Mouse (Mus musculus) urinary bladder, postnatal 0 days (tissue): ENCODE measurements around the gene 4932438H23Rik. TPM values are rescaled to one million over a fixed set of nuclear protein-coding genes. Genes with fewer than 3 reads are reported as not detected.

Experiments used
- polyA plus RNA-seq: library from polyadenylated mRNA; unstranded; fragments of >200 nt; fragmentation: Nextera tagmentation; extraction: Ambion mirVana; gene quantifications from 2 replicates; pipeline ENCODE4 v1.2.1, GENCODE M21; 2015

Gene 4932438H23Rik
- polyA plus RNA-seq, result 0.25 and 0.31 TPM in 2 replicates

DNA sequence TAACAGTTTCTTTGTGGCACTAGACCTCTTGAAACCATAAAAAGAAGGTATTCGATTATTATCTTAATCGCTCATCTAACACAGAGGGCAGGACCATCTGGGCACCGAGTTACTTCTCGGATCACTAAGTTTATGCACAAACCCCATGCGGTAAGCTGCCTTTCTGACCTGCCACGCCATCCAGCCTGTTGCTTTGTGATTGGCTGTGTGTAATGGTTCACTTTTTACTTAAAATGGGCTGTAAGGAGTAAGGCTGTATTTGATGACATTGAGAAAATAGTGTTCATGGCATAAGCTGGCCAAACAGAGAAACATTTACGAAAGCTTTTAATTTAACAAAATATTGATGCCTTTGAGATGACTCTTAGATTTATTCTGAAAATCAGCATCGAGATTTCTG is at the start of gene 4932438H23Rik:
4932438H23Rik (minus strand) TSS at position 101 of the 400 bp plus-strand sequence.

DNA sequence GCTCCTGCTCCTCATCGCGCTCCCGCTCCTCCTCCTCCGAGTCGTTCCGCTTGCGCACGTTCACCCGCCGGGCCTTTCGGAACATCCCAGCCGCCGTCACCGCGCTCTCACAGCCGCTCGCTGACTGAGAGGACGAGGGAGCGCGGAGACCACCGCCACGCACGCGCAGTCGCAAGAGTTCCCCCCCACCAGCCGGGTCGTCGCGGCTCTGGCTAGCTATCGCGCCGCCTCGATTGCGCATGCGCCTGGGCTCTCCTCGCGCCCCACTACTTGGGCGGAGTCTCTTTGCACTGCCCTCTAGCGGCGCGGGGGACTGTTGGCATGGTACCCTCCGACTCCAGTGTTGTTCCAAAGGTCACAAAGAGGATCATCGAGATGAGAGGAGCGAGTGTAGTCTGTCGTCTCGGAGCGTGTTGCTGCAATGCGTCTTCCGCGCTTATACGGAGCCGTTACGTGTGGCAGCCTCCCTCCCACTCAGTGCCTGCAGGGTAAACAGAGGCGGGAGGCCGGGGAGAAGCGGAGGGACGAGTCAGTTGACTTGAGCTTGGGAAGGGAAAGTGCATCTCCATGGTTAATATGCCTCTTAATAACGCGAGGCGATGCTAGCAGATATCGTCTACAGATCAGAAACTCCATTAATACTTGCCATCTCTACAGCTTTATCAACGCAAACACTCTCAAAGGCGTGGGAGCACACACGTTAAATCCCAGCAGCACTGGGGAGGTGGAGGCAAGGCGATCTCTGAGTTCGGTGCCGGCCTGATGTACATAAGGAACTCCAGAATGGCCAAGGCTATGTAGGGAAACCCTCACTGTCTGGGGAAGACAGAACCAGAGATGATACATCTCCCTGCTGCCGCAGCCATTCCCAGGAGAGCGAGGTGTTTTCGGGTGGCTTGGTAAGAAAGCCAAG is 50.4 kb downstream of the 4932438H23Rik start, which contains the start of gene Paxbp1:
Paxbp1 (minus strand) TSS at position 274 of the 913 bp plus-strand sequence.

DNA sequence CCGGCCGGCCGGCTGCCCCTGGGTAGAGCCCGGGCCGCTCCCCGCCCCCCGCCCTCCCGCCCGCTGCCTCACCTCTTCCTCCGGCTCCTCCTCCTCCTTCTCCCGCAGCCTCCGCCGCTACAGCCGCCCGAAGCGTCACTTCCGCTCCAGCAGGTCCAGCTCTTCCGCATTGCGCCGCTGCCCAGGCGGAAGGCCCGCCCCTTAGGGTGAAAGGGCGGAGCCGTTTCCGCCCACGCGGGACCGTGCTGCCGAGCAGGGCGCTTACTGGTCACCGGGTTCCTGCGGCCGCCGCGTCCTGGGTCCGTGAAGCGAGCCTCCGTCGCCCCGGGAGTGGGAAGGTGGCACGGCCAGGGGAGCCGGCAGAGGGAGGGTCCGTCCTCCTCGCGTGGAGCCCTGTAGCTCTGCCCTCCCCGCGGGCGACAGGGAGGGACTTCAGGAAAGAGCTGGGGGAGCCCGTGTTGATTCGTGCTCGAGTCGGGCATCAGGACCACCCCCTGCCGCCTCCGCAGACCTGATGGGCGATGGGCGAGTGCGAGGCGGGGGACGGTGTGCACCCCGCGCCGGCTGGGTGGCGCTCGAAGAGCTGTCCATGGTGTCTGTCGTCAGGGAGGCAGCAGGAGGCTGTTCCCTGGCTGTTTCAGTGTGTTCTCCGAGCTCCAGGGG is 83.8 kb downstream of the 4932438H23Rik start, which contains the start of gene Synj1:
Synj1 (minus strand) TSS at position 288 of the 663 bp plus-strand sequence.

Other genes starting within 250 kb of the 4932438H23Rik start
- 22.3 and 24.0 TPM in 2 replicates for gene Cfap298, start 160.0 kb downstream of the 4932438H23Rik start, polyA plus RNA-seq
- 8.0 and 8.3 TPM in 2 replicates for gene Synj1, start 83.8 kb downstream of the 4932438H23Rik start, polyA plus RNA-seq
- 13.5 and 16.0 TPM in 2 replicates for gene Paxbp1, start 50.6 kb downstream of the 4932438H23Rik start, polyA plus RNA-seq
- not detected in 2 replicates for gene Olig2, start 130.3 kb upstream of the 4932438H23Rik start, polyA plus RNA-seq
- not detected in 2 replicates for gene Olig1, start 174.7 kb upstream of the 4932438H23Rik start, polyA plus RNA-seq